Mouse (Mus musculus) liver, postnatal 0 days (tissue): ENCODE measurements at regions not wholly inside any gene's neighbourhood (a gene's known extent, or its start where the extent isn't known, plus 50 kb on each side); places are given as distances from the start of the nearest gene placed in this dataset.

ENCODE experiments used
- CTCF ChIP-seq: sonication (generic); IDR thresholded peaks from 2 replicates; pipeline ENCODE4 v1.5.1; 2016; ENCODE audit warnings: antibody characterized with exemption, low read depth
- EP300 ChIP-seq: IDR thresholded peaks from 2 replicates; pipeline ENCODE4 v1.6.1; 2016; ENCODE audit warnings: antibody characterized with exemption, low read depth, mild to moderate bottlenecking

DNA sequence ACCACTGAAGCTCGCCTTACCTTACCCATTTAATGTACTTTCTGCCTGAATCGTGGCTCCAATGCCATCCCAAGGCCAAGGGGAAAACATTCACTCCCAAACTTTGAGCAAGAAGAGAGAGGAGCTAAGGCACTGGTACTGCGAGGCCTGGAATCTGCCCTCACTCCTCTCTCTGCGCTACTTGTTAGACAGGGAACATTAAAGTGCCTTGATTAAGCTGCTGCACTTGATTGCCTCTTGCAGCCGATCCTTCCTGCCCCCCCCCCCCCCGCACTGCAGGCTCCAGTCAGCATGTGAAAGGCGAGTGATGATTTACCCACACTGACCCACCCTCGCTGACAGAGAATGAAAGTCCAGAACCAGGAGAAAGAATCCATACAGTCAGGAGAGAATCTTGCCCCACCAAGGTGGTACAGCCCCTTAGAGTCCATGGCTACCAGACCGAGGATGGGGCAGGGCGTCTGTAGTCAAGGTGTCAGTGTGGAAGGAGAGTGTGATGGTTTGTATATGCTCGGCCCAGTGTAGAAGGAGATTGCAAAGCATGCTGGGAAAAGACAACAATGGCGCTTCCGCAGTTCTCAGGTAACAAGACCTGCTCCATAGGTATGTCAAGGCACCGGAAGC is 115.6 kb upstream of the Nsun2 start:
- TF ChIP-seq CTCF (no peak), EP300 (no peak)
